ENCODE assay signal across 29 mouse cellular contexts in the genomic region with DNA sequence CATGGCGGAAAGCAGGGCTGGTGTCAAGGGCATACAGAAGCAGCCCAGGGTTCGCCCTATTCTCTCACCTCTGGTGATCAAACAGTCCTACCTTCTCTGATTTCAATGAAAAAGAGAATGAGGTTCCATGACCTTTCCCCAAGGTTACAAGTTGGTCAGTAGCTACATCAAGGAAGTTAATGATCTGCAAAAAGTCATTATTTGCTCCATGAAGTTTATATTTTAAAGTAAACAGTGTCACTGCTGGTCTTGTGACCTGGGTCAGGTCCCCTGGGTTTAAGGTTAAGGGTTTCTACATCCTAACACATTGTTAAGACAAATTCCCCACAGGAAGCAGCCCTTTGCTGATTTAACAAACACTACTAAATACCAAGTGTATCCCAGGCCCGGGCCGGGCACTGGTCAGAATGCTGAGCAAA. TPM values are rescaled to one million over a fixed set of nuclear protein-coding genes. Genes with fewer than 3 reads are reported as not detected.
DNase-seq lines count a peak whose midpoint lies in the region; ATAC-seq lines count a peak whose summit lies in the region.
"Had no signal": no experiment of that assay in that cellular context is flagged by ENCODE, and none has a peak within 500 bp of the region (broad histone marks: within the 10 kb centered on the region; RNA-seq: fewer than 3 reads in every experiment).

No protein-coding gene starts in this region.

- DNase-seq in ES-CJ7 (ENCODE audit: low read depth, low spot score) = peak; percentile 21
- DNase-seq in kidney, adult 11 months = peak; percentile 73
- DNase-seq in liver, embryonic 13.5 days = no peak
- DNase-seq in adrenal gland, postnatal 25 days = no peak
- DNase-seq in heart, adult 18-20 months = no peak
- DNase-seq in urinary bladder, postnatal 4 days (ENCODE audit: low spot score in 2 of 2) = no peak
- DNase-seq: adrenal gland, postnatal 36 days; B cell, adult 2 months; cerebellum, adult 11-12 months; cerebellum, postnatal 14 days; forebrain, postnatal 0 days; lung, postnatal 10 days; midbrain, embryonic 14.5 days; right cerebral cortex, postnatal 14 days; thymus, adult 2 months had no signal

- H3K4me1 ChIP-seq in kidney, embryonic 16.5 days (ENCODE audit: insufficient read depth, low read length) = peaks cover 23% of the 10 kb centered on the region
- peaks cover 4% of the 10 kb centered on the region; the same call in 1 of the 2 replicates for H3K4me1 ChIP-seq in liver, embryonic 13.5 days (replicated peaks)
- H3K4me1 ChIP-seq in hindbrain, embryonic 16.5 days (ENCODE audit: control insufficient read depth, insufficient read depth, low read depth, low read length) = no peaks in the 10 kb centered on the region; the same call in 1 of the 2 replicates
- H3K4me1 ChIP-seq: embryonic facial prominence, embryonic 15.5 days; limb, embryonic 15.5 days; neural tube, embryonic 15.5 days had no signal

- H3K9me3 ChIP-seq in kidney, embryonic 16.5 days (ENCODE audit: low read length) = no peaks in the 10 kb centered on the region
- no peaks in the 10 kb centered on the region for H3K9me3 ChIP-seq in liver, embryonic 13.5 days (replicated peaks)
- H3K9me3 ChIP-seq in hindbrain, embryonic 16.5 days (ENCODE audit: control insufficient read depth, low read length) = no peaks in the 10 kb centered on the region
- H3K9me3 ChIP-seq: embryonic facial prominence, embryonic 15.5 days; heart, embryonic 13.5 days; hindbrain, embryonic 13.5 days; limb, embryonic 15.5 days; megakaryocyte, embryonic 14.5 days; neural tube, embryonic 15.5 days had no signal

- no peaks in the 10 kb centered on the region for H3K27me3 ChIP-seq in kidney, embryonic 16.5 days (ENCODE audit: insufficient read depth, low read length)
- H3K27me3 ChIP-seq in liver, embryonic 13.5 days = no peaks in the 10 kb centered on the region
- H3K27me3 ChIP-seq in hindbrain, embryonic 16.5 days (replicated peaks; ENCODE audit: control insufficient read depth, insufficient read depth, low read length) = no peaks in the 10 kb centered on the region
- H3K27me3 ChIP-seq: embryonic facial prominence, embryonic 15.5 days; heart, embryonic 13.5 days; hindbrain, embryonic 13.5 days; limb, embryonic 15.5 days; megakaryocyte, embryonic 14.5 days; neural tube, embryonic 15.5 days had no signal

- 0 out of 2 replicates have a peak, but pooled peaks cover 4% of the 10 kb centered on the region for H3K36me3 ChIP-seq in kidney, embryonic 16.5 days (ENCODE audit: insufficient read depth, low read length)
- peaks cover 33% of the 10 kb centered on the region for H3K36me3 ChIP-seq in liver, embryonic 13.5 days
- H3K36me3 ChIP-seq in hindbrain, embryonic 16.5 days (ENCODE audit: control insufficient read depth, insufficient read depth, low read length) = peaks cover 4% of the 10 kb centered on the region; the same call in 1 of the 2 replicates

- ATAC-seq in kidney, embryonic 16.5 days (ENCODE audit: low FRiP score, low TSS enrichment) = peak; percentile 62
- peak; percentile 50 for ATAC-seq in liver, embryonic 13.5 days (ENCODE audit: low read depth)
- no peak for ATAC-seq in hindbrain, embryonic 16.5 days
- ATAC-seq: forebrain, postnatal 0 days had no signal

- no peak overlapping the region for H3K9ac ChIP-seq in kidney, embryonic 16.5 days (replicated peaks; ENCODE audit: low read length)
- H3K9ac ChIP-seq in liver, embryonic 13.5 days = no peak overlapping the region
- H3K9ac ChIP-seq in hindbrain, embryonic 16.5 days (ENCODE audit: low read depth, low read length) = no peak overlapping the region
- H3K9ac ChIP-seq: embryonic facial prominence, embryonic 15.5 days; forebrain, postnatal 0 days; heart, embryonic 13.5 days; hindbrain, embryonic 13.5 days; limb, embryonic 15.5 days; neural tube, embryonic 15.5 days had no signal

- peak overlapping the region; percentile 45 for H3K27ac ChIP-seq in kidney, embryonic 16.5 days (ENCODE audit: low read length)
- 0 out of 2 replicates have a peak overlapping the region, but pooled peaks have one; percentile 9 for H3K27ac ChIP-seq in liver, embryonic 13.5 days
- no peak overlapping the region for H3K27ac ChIP-seq in hindbrain, embryonic 16.5 days (ENCODE audit: low read depth, low read length)
- H3K27ac ChIP-seq: embryonic facial prominence, embryonic 15.5 days; heart, embryonic 13.5 days; hindbrain, embryonic 13.5 days; layer of hippocampus, adult 2 months; limb, embryonic 15.5 days; neural tube, embryonic 15.5 days had no signal

- no peak overlapping the region for H3K4me2 ChIP-seq in kidney, embryonic 16.5 days (replicated peaks; ENCODE audit: low read depth, low read length)
- H3K4me2 ChIP-seq in liver, embryonic 13.5 days = no peak overlapping the region
- H3K4me2 ChIP-seq in hindbrain, embryonic 16.5 days (ENCODE audit: low read length) = no peak overlapping the region
- H3K4me2 ChIP-seq: embryonic facial prominence, embryonic 15.5 days; heart, embryonic 13.5 days; hindbrain, embryonic 13.5 days; limb, embryonic 15.5 days; neural tube, embryonic 15.5 days had no signal

- 30% methylated on average over 4 of the region's 4 CpGs for WGBS in kidney, embryonic 16.5 days
- 76% methylated on average over 4 of the region's 4 CpGs for WGBS in liver, embryonic 13.5 days (ENCODE audit: insufficient replicate concordance)
- WGBS in hindbrain, embryonic 16.5 days = 89% methylated on average over 4 of the region's 4 CpGs

- H3K4me3 ChIP-seq in kidney, embryonic 16.5 days (ENCODE audit: low read length) = no peak overlapping the region
- no peak overlapping the region for H3K4me3 ChIP-seq in liver, embryonic 13.5 days (replicated peaks)
- H3K4me3 ChIP-seq in hindbrain, embryonic 16.5 days (ENCODE audit: low read length) = no peak overlapping the region
- H3K4me3 ChIP-seq: embryonic facial prominence, embryonic 15.5 days; heart, embryonic 13.5 days; hindbrain, embryonic 13.5 days; layer of hippocampus, adult 2 months; limb, embryonic 15.5 days; megakaryocyte, embryonic 14.5 days; neural tube, embryonic 15.5 days had no signal

RNA-seq across cellular contexts. Expression of a gene that starts 21.2 kb away (rescaled TPM):
- polyA plus RNA-seq in kidney, embryonic 16.5 days (2015; fragmentation: Nextera tagmentation; extraction: Ambion mirVana) = 523 and 557 TPM in 2 replicates
- polyA plus RNA-seq in liver, embryonic 13.5 days (2015; fragmentation: Nextera tagmentation; extraction: Ambion mirVana) = 150 and 179 TPM in 2 replicates
- total RNA-seq in adrenal gland, postnatal 25 days (2021) = 418 and 440 TPM in 2 replicates
- total RNA-seq in heart, adult 18-20 months (2021) = 100 to 1,000 TPM; 139 to 147 TPM
- 383 and 394 TPM in 2 replicates for polyA plus RNA-seq in hindbrain, embryonic 16.5 days (2015; fragmentation: Nextera tagmentation; extraction: Ambion mirVana)

RNA-seq across cellular contexts. Expression of a gene that starts 21.9 kb away (rescaled TPM):
- 22.1 and 29.7 TPM in 2 replicates for polyA plus RNA-seq in kidney, embryonic 16.5 days (2015; fragmentation: Nextera tagmentation; extraction: Ambion mirVana)
- polyA plus RNA-seq in liver, embryonic 13.5 days (2015; fragmentation: Nextera tagmentation; extraction: Ambion mirVana) = 12.7 and 16.9 TPM in 2 replicates
- 28.9 and 34.6 TPM in 2 replicates for total RNA-seq in adrenal gland, postnatal 25 days (2021)
- total RNA-seq in heart, adult 18-20 months (2021) = 10 to 100 TPM; 13.5 to 15.4 TPM
- polyA plus RNA-seq in hindbrain, embryonic 16.5 days (2015; fragmentation: Nextera tagmentation; extraction: Ambion mirVana) = 16.5 and 26.4 TPM in 2 replicates

RNA-seq across cellular contexts. Expression of a gene that starts 52.0 kb away (rescaled TPM):
- polyA plus RNA-seq in kidney, embryonic 16.5 days (2015; fragmentation: Nextera tagmentation; extraction: Ambion mirVana) = not detected in 2 replicates
- not detected in 2 replicates for polyA plus RNA-seq in liver, embryonic 13.5 days (2015; fragmentation: Nextera tagmentation; extraction: Ambion mirVana)
- 0.30 TPM in 1 of 2 replicates, not detected in the other for total RNA-seq in adrenal gland, postnatal 25 days (2021)
- total RNA-seq in heart, adult 18-20 months (2021) = under 1 TPM in 1 of 2 experiments, not detected in 1; 0.44 TPM
- polyA plus RNA-seq in hindbrain, embryonic 16.5 days (2015; fragmentation: Nextera tagmentation; extraction: Ambion mirVana) = not detected in 2 replicates
- total RNA-seq: adrenal gland, postnatal 36 days; forebrain, postnatal 0 days; gastrocnemius, adult 18-20 months; heart, postnatal 25 days; layer of hippocampus, adult 2 months; left cerebral cortex, postnatal 36 days had no signal
- polyA plus RNA-seq: forebrain, postnatal 0 days; heart, embryonic 13.5 days; hindbrain, embryonic 13.5 days; intestine, embryonic 14.5 days; limb, embryonic 15.5 days; midbrain, embryonic 14.5 days; neural tube, embryonic 15.5 days; stomach, embryonic 16.5 days had no signal

Comparison
In these comparisons a context has a peak if more than half of its experiments do, and no peak if none do; other contexts are left out.
1. DNase-seq: peak in ES-CJ7 (single experiment) and kidney, adult 11 months (single experiment); none in liver, embryonic 13.5 days (single experiment), adrenal gland, postnatal 25 days (single experiment), heart, adult 18-20 months (0 of 2) and urinary bladder, postnatal 4 days (0 of 2).